10 mouse cellular contexts compared by ENCODE assay signal in the genomic region with DNA sequence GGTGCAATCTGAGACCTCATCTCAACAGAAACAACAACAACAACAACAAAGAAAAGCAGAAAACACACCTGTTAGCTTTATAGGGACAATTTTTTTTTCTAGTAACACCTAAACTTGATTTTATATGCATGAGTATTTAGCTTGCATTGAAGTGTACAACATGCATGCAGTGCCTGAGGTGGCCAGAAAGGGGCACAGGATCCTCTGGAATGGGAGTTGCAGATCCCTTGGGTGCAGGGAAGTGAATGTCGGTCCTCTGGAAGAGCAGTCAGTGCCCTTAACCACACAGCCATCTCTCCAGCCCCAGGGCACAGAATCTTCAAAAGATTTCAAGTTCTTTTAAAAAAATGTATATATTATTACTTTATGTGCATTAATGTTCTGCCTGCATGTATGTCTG. TPM values are rescaled to one million over a fixed set of nuclear protein-coding genes. Genes with fewer than 3 reads are reported as not detected.
DNase-seq lines count a peak whose midpoint lies in the region; ATAC-seq lines count a peak whose summit lies in the region.
"Had no signal": no experiment of that assay in that cellular context is flagged by ENCODE, and none has a peak within 500 bp of the region (broad histone marks: within the 10 kb centered on the region; RNA-seq: fewer than 3 reads in every experiment).

No protein-coding gene starts in this region.

- DNase-seq in 416B (ENCODE audit: low read depth) = peak; percentile 49
- DNase-seq in kidney, postnatal 25 days = no peak
- DNase-seq: B cell, adult 2 months had no signal

- H3K36me3 ChIP-seq in erythroblast, embryonic 14.5 days (ENCODE audit: control insufficient read depth) = peaks cover 54% of the 10 kb centered on the region
- peaks cover 33% of the 10 kb centered on the region for H3K36me3 ChIP-seq in forebrain, embryonic 12.5 days (replicated peaks)
- peaks cover 28% of the 10 kb centered on the region for H3K36me3 ChIP-seq in limb, embryonic 15.5 days

- no peak overlapping the region for H3K27ac ChIP-seq in forebrain, embryonic 12.5 days
- no peak overlapping the region for H3K27ac ChIP-seq in limb, embryonic 15.5 days

- H3K4me1 ChIP-seq in erythroblast, embryonic 14.5 days (ENCODE audit: control insufficient read depth) = peaks cover 63% of the 10 kb centered on the region
- peaks cover 27% of the 10 kb centered on the region for H3K4me1 ChIP-seq in forebrain, embryonic 12.5 days
- peaks cover 23% of the 10 kb centered on the region for H3K4me1 ChIP-seq in limb, embryonic 15.5 days

- peak overlapping the region; percentile 83 for H3K4me2 ChIP-seq in forebrain, embryonic 12.5 days
- peak overlapping the region; percentile 80 for H3K4me2 ChIP-seq in limb, embryonic 15.5 days

- peak overlapping the region; percentile 79 for H3K9ac ChIP-seq in forebrain, embryonic 12.5 days
- no peak overlapping the region for H3K9ac ChIP-seq in limb, embryonic 15.5 days

- peak overlapping the region; percentile 86 for H3K4me3 ChIP-seq in erythroblast, embryonic 14.5 days (replicated peaks)
- peak overlapping the region; percentile 62 for H3K4me3 ChIP-seq in forebrain, embryonic 12.5 days (replicated peaks)
- peak overlapping the region; percentile 73 for H3K4me3 ChIP-seq in limb, embryonic 15.5 days

- no peaks in the 10 kb centered on the region for H3K27me3 ChIP-seq in erythroblast, embryonic 14.5 days (ENCODE audit: control insufficient read depth)
- no peaks in the 10 kb centered on the region for H3K27me3 ChIP-seq in forebrain, embryonic 12.5 days
- no peaks in the 10 kb centered on the region for H3K27me3 ChIP-seq in limb, embryonic 15.5 days

- H3K9me3 ChIP-seq in erythroblast, embryonic 14.5 days (ENCODE audit: control insufficient read depth, low read length) = no peaks in the 10 kb centered on the region
- no peaks in the 10 kb centered on the region for H3K9me3 ChIP-seq in forebrain, embryonic 12.5 days
- no peaks in the 10 kb centered on the region for H3K9me3 ChIP-seq in limb, embryonic 15.5 days

- no peak for ATAC-seq in erythroblast, adult 5-6 weeks (replicated peaks; ENCODE audit: low FRiP score, poor library complexity, severe bottlenecking)
- ATAC-seq in forebrain, embryonic 12.5 days (ENCODE audit: low FRiP score) = no peak
- no peak for ATAC-seq in limb, embryonic 15.5 days (ENCODE audit: insufficient number of reproducible peaks, low FRiP score, low TSS enrichment, low read depth)
- no peak for ATAC-seq in erythroid progenitor cell, adult 5-6 weeks (replicated peaks; ENCODE audit: low FRiP score, poor library complexity, severe bottlenecking)
- ATAC-seq in CD4-positive, CD25-positive, alpha-beta regulatory T cell, adult 4 months = no peak

- WGBS in forebrain, embryonic 12.5 days = 38% methylated on average over 1 of the region's 1 CpGs
- whole genome bisulfite sequencing in limb, embryonic 15.5 days = 19% methylated on average over 1 of the region's 1 CpGs

RNA-seq across cellular contexts. Expression of a gene that starts 1.4 kb away (rescaled TPM):
- polyA plus RNA-seq in erythroblast, embryonic 14.5 days (2012) = 6.6 and 6.8 TPM in 2 replicates
- 24.5 and 44.0 TPM in 2 replicates for total RNA-seq in erythroblast, adult 5-6 weeks (2015; ENCODE audit: low replicate concordance)
- total RNA-seq in erythroblast, adult 5-6 weeks (2017; ENCODE audit: low replicate concordance) = 30.8 and 38.7 TPM in 2 replicates
- polyA plus RNA-seq in forebrain, embryonic 12.5 days (2016; fragmentation: Nextera tagmentation; extraction: Ambion mirVana) = 76.8 and 80.4 TPM in 2 replicates
- polyA plus RNA-seq in limb, embryonic 15.5 days (2015; fragmentation: Nextera tagmentation; extraction: Ambion mirVana) = 56.9 and 61.0 TPM in 2 replicates
- 64.9 and 72.5 TPM in 2 replicates for total RNA-seq in erythroid progenitor cell, adult 5-6 weeks (2015; ENCODE audit: low replicate concordance)
- total RNA-seq in erythroid progenitor cell, adult 5-6 weeks (2017; ENCODE audit: low replicate concordance) = 55.1 and 71.9 TPM in 2 replicates
- 10 to 100 TPM; 13.8 to 15.8 TPM for polyA plus RNA-seq in CD4-positive, CD25-positive, alpha-beta regulatory T cell, adult 4 months (2017; shearing (Covaris generic))

RNA-seq across cellular contexts. Expression of a gene that starts 23.3 kb away (rescaled TPM):
- not detected in 2 replicates for polyA plus RNA-seq in erythroblast, embryonic 14.5 days (2012)
- total RNA-seq in erythroblast, adult 5-6 weeks (2015; ENCODE audit: low replicate concordance) = not detected in 2 replicates
- total RNA-seq in erythroblast, adult 5-6 weeks (2017; ENCODE audit: low replicate concordance) = not detected in 2 replicates
- polyA plus RNA-seq in forebrain, embryonic 12.5 days (2016; fragmentation: Nextera tagmentation; extraction: Ambion mirVana) = not detected in 2 replicates
- not detected in 2 replicates for polyA plus RNA-seq in limb, embryonic 15.5 days (2015; fragmentation: Nextera tagmentation; extraction: Ambion mirVana)
- total RNA-seq in erythroid progenitor cell, adult 5-6 weeks (2015; ENCODE audit: low replicate concordance) = not detected in 2 replicates
- not detected in 2 replicates for total RNA-seq in erythroid progenitor cell, adult 5-6 weeks (2017; ENCODE audit: low replicate concordance)
- not detected for polyA plus RNA-seq in CD4-positive, CD25-positive, alpha-beta regulatory T cell, adult 4 months (2017; shearing (Covaris generic))
- total RNA-seq: hematopoietic stem cell, adult 5-6 weeks had no signal

RNA-seq across cellular contexts. Expression of a gene that starts 38.0 kb away (rescaled TPM):
- polyA plus RNA-seq in erythroblast, embryonic 14.5 days (2012) = 0.10 and 0.13 TPM in 2 replicates
- 0.38 and 0.42 TPM in 2 replicates for total RNA-seq in erythroblast, adult 5-6 weeks (2015; ENCODE audit: low replicate concordance)
- total RNA-seq in erythroblast, adult 5-6 weeks (2017; ENCODE audit: low replicate concordance) = 0.42 TPM in 1 of 2 replicates, not detected in the other
- polyA plus RNA-seq in forebrain, embryonic 12.5 days (2016; fragmentation: Nextera tagmentation; extraction: Ambion mirVana) = 2.2 TPM in 2 replicates
- polyA plus RNA-seq in limb, embryonic 15.5 days (2015; fragmentation: Nextera tagmentation; extraction: Ambion mirVana) = 9.2 and 12.6 TPM in 2 replicates
- total RNA-seq in erythroid progenitor cell, adult 5-6 weeks (2015; ENCODE audit: low replicate concordance) = 0.72 TPM in 1 of 2 replicates, not detected in the other
- total RNA-seq in erythroid progenitor cell, adult 5-6 weeks (2017; ENCODE audit: low replicate concordance) = not detected in 2 replicates
- polyA plus RNA-seq in CD4-positive, CD25-positive, alpha-beta regulatory T cell, adult 4 months (2017; shearing (Covaris generic)) = under 1 TPM in 1 of 2 experiments, not detected in 1; 0.34 TPM
- total RNA-seq: hematopoietic stem cell, adult 5-6 weeks had no signal

RNA-seq across cellular contexts. Expression of a gene that starts 49.8 kb away (rescaled TPM):
- polyA plus RNA-seq in erythroblast, embryonic 14.5 days (2012) = 2.7 and 8.5 TPM in 2 replicates
- total RNA-seq in erythroblast, adult 5-6 weeks (2015; ENCODE audit: low replicate concordance) = 19.4 and 34.3 TPM in 2 replicates
- 58.8 and 71.4 TPM in 2 replicates for total RNA-seq in erythroblast, adult 5-6 weeks (2017; ENCODE audit: low replicate concordance)
- 184 and 203 TPM in 2 replicates for polyA plus RNA-seq in forebrain, embryonic 12.5 days (2016; fragmentation: Nextera tagmentation; extraction: Ambion mirVana)
- polyA plus RNA-seq in limb, embryonic 15.5 days (2015; fragmentation: Nextera tagmentation; extraction: Ambion mirVana) = 117 and 125 TPM in 2 replicates
- total RNA-seq in erythroid progenitor cell, adult 5-6 weeks (2015; ENCODE audit: low replicate concordance) = 25.9 and 71.7 TPM in 2 replicates
- 43.9 and 168 TPM in 2 replicates for total RNA-seq in erythroid progenitor cell, adult 5-6 weeks (2017; ENCODE audit: low replicate concordance)
- 100 to 1,000 TPM; 214 to 296 TPM for polyA plus RNA-seq in CD4-positive, CD25-positive, alpha-beta regulatory T cell, adult 4 months (2017; shearing (Covaris generic))

RNA-seq across cellular contexts. Expression of a gene that starts 53.0 kb away (rescaled TPM):
- polyA plus RNA-seq in erythroblast, embryonic 14.5 days (2012) = 38.5 and 46.1 TPM in 2 replicates
- total RNA-seq in erythroblast, adult 5-6 weeks (2015; ENCODE audit: low replicate concordance) = 18.1 and 23.8 TPM in 2 replicates
- 34.8 and 43.7 TPM in 2 replicates for total RNA-seq in erythroblast, adult 5-6 weeks (2017; ENCODE audit: low replicate concordance)
- polyA plus RNA-seq in forebrain, embryonic 12.5 days (2016; fragmentation: Nextera tagmentation; extraction: Ambion mirVana) = 2.0 and 3.2 TPM in 2 replicates
- 21.1 and 26.0 TPM in 2 replicates for polyA plus RNA-seq in limb, embryonic 15.5 days (2015; fragmentation: Nextera tagmentation; extraction: Ambion mirVana)
- total RNA-seq in erythroid progenitor cell, adult 5-6 weeks (2015; ENCODE audit: low replicate concordance) = 38.1 and 49.7 TPM in 2 replicates
- 63.8 and 64.3 TPM in 2 replicates for total RNA-seq in erythroid progenitor cell, adult 5-6 weeks (2017; ENCODE audit: low replicate concordance)
- 10 to 100 TPM; 40.2 to 45.3 TPM for polyA plus RNA-seq in CD4-positive, CD25-positive, alpha-beta regulatory T cell, adult 4 months (2017; shearing (Covaris generic))
